Mouse (Mus musculus): ENCODE measurements around the gene Cox18. TPM values are rescaled to one million over a fixed set of nuclear protein-coding genes. Genes with fewer than 3 reads are reported as not detected.

Cox18 gene
- polyA plus RNA-seq, 1 experiment from 2014 or later: 29.2 TPM

GRCm38 (mm10) chr5:90217791-90218190 is 6.0 kb downstream of the Cox18 start:
- Histone ChIP-seq H3K4me1 (peaks cover 2% of the 10 kb centered on the region), H3K27me3 (no peaks in the 10 kb centered on the region), H3K9ac (no peak overlapping the region), H3K9me3 (replicated peaks) (no peaks in the 10 kb centered on the region), H3K27ac (no peak overlapping the region), H3K36me3 (ENCODE audit: poor library complexity, severe bottlenecking) (peaks cover 48% of the 10 kb centered on the region), H3K4me3 (no peak overlapping the region), H3K4me2 (no peak overlapping the region)
- no peak for ATAC-seq
- 94% methylated on average over 3 of the region's 3 CpGs for WGBS

GRCm38 (mm10) chr5:90217226-90217625 is 6.6 kb downstream of the Cox18 start:
- no peaks in the 10 kb centered on the region for H3K27me3 ChIP-seq
- no peak overlapping the region for H3K9ac ChIP-seq
- H3K4me1 ChIP-seq: no peaks in the 10 kb centered on the region
- no peak for ATAC-seq
- WGBS: 94% methylated on average over 12 of the region's 12 CpGs
- H3K4me3 ChIP-seq: no peak overlapping the region
- H3K4me2 ChIP-seq: no peak overlapping the region
- H3K36me3 ChIP-seq (ENCODE audit: poor library complexity, severe bottlenecking): peaks cover 48% of the 10 kb centered on the region
- H3K27ac ChIP-seq: no peak overlapping the region
- H3K9me3 ChIP-seq (replicated peaks): no peaks in the 10 kb centered on the region

DNA sequence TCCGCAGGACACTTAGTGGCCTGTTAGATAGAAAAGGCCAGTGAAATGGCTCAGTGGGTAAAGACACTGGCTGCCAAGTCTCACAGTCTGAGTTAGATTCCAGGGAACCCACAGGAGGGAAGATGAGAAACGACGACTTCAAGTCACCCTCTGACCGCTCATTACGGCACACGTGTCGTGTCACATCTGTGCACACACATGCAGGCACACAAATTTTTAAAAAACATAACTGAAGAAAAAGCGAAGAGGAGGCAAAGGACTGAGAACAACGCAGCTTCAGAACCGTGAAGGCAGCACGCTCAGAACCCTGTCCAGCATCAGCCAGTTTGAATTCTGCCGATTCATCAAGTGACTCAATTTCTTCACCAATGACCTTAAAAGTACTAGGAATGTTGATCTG is 10.4 kb downstream of the Cox18 start:
- Histone ChIP-seq H3K9me3 (replicated peaks) (no peaks in the 10 kb centered on the region), H3K9ac (no peak overlapping the region), H3K27me3 (no peaks in the 10 kb centered on the region), H3K4me2 (no peak overlapping the region), H3K4me1 (no peaks in the 10 kb centered on the region), H3K27ac (no peak overlapping the region), H3K36me3 (ENCODE audit: poor library complexity, severe bottlenecking) (peaks cover 42% of the 10 kb centered on the region), H3K4me3 (no peak overlapping the region)
- WGBS: 97% methylated on average over 12 of the region's 12 CpGs
- no peak for ATAC-seq

GRCm38 (mm10) chr5:90203168-90203567 is 20.6 kb downstream of the Cox18 start:
- 22% methylated on average over 5 of the region's 5 CpGs for WGBS
- ATAC-seq: peak; percentile 53

GRCm38 (mm10) chr5:90202447-90203117 is 21.2 kb downstream of the Cox18 start:
- Histone ChIP-seq H3K9ac (no peak overlapping the region), H3K4me2 (no peak overlapping the region), H3K36me3 (ENCODE audit: poor library complexity, severe bottlenecking) (no peaks in the 10 kb centered on the region), H3K27me3 (no peaks in the 10 kb centered on the region), H3K9me3 (replicated peaks) (no peaks in the 10 kb centered on the region), H3K27ac (no peak overlapping the region), H3K4me1 (no peaks in the 10 kb centered on the region), H3K4me3 (no peak overlapping the region)
- ATAC-seq: peak; percentile 45
- whole genome bisulfite sequencing: 87% methylated on average over 9 of the region's 9 CpGs

More at GRCm38 (mm10) chr5:90203168-90203567, 20.6 kb downstream of the Cox18 start:
- Histone ChIP-seq H3K27me3 (no peaks in the 10 kb centered on the region), H3K4me2 (no peak overlapping the region), H3K27ac (no peak overlapping the region), H3K36me3 (ENCODE audit: poor library complexity, severe bottlenecking) (no peaks in the 10 kb centered on the region), H3K9ac (no peak overlapping the region), H3K4me3 (no peak overlapping the region), H3K9me3 (replicated peaks) (no peaks in the 10 kb centered on the region), H3K4me1 (no peaks in the 10 kb centered on the region)

GRCm38 (mm10) chr5:90199922-90200632 is 23.7 kb downstream of the Cox18 start:
- 64% methylated on average over 16 of the region's 16 CpGs for WGBS
- no peaks in the 10 kb centered on the region for H3K36me3 ChIP-seq (ENCODE audit: poor library complexity, severe bottlenecking)
- no peaks in the 10 kb centered on the region for H3K4me1 ChIP-seq
- no peak overlapping the region for H3K4me3 ChIP-seq
- no peak overlapping the region for H3K4me2 ChIP-seq
- no peak overlapping the region for H3K27ac ChIP-seq
- no peak overlapping the region for H3K9ac ChIP-seq
- no peaks in the 10 kb centered on the region for H3K9me3 ChIP-seq (replicated peaks)
- no peaks in the 10 kb centered on the region for H3K27me3 ChIP-seq
- no peak for ATAC-seq

GRCm38 (mm10) chr5:90194831-90195230 is 29.0 kb downstream of the Cox18 start:
- H3K9me3 ChIP-seq (replicated peaks): no peaks in the 10 kb centered on the region
- no peak overlapping the region for H3K4me3 ChIP-seq
- H3K4me2 ChIP-seq: no peak overlapping the region
- H3K9ac ChIP-seq: no peak overlapping the region
- WGBS: 32% methylated on average over 6 of the region's 6 CpGs
- no peaks in the 10 kb centered on the region for H3K36me3 ChIP-seq (ENCODE audit: poor library complexity, severe bottlenecking)
- H3K4me1 ChIP-seq: no peaks in the 10 kb centered on the region
- H3K27ac ChIP-seq: no peak overlapping the region
- ATAC-seq: peak; percentile 86
- no peaks in the 10 kb centered on the region for H3K27me3 ChIP-seq

- no peaks in the 10 kb centered on the region for H3K4me1 ChIP-seq
- no peaks in the 10 kb centered on the region for H3K27me3 ChIP-seq
- no peak for ATAC-seq
- H3K9me3 ChIP-seq (replicated peaks): no peaks in the 10 kb centered on the region
- no peak overlapping the region for H3K4me2 ChIP-seq
- no peak overlapping the region for H3K27ac ChIP-seq
- H3K9ac ChIP-seq: no peak overlapping the region
- WGBS: 52% methylated on average over 5 of the region's 5 CpGs
- no peak overlapping the region for H3K4me3 ChIP-seq
- H3K36me3 ChIP-seq (ENCODE audit: poor library complexity, severe bottlenecking): no peaks in the 10 kb centered on the region
Observed at GRCm38 (mm10) chr5:90182782-90183181, 41.0 kb downstream of the Cox18 start.

DNA sequence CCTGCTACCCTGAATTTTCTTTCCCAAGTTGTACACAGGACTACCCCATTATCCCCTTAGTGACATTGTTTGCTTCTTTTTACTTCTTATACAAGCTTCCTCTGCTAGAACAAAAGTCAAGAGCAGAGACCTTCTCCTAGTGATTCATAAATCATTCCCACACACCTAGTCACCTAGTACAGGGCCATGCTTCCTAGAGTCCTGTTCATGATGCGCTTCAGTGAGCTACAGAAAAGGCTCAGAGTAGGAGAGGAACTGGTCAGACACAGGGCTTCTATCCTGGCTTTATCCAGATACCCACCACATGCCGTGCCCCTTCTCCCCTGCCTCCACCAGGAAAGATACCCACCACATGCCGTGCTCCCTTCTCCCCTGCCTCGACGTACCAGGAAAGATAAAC is 44.7 kb downstream of the Cox18 start:
- H3K4me1 ChIP-seq: no peaks in the 10 kb centered on the region
- no peaks in the 10 kb centered on the region for H3K27me3 ChIP-seq
- H3K9me3 ChIP-seq (replicated peaks): no peaks in the 10 kb centered on the region
- no peaks in the 10 kb centered on the region for H3K36me3 ChIP-seq (ENCODE audit: poor library complexity, severe bottlenecking)
- no peak for ATAC-seq
- H3K4me3 ChIP-seq: no peak overlapping the region
- H3K9ac ChIP-seq: no peak overlapping the region
- no peak overlapping the region for H3K4me2 ChIP-seq
- no peak overlapping the region for H3K27ac ChIP-seq
- 87% methylated on average over 5 of the region's 5 CpGs for WGBS

DNA sequence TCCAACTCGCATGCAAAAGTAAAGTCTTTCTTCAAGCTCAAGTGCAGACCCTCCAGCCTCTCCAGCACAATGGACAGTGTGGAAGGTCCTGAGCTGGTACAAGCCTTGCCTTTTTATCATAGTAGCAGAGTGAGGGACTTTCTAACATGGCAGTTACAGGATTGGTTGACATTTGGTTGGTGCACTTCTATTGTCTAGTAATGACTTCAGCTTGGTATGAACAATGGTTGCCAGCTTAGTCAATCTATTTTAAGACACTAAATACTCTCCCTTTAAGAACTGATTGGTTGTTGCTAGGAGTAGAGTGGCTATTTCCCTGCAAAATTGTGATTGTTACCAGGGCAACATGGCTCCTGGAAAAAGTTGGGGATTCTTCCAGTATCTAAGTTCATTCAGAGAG is 45.7 kb downstream of the Cox18 start:
- Histone ChIP-seq H3K4me1 (no peaks in the 10 kb centered on the region), H3K4me2 (no peak overlapping the region), H3K9me3 (replicated peaks) (no peaks in the 10 kb centered on the region), H3K9ac (no peak overlapping the region), H3K27me3 (no peaks in the 10 kb centered on the region), H3K27ac (no peak overlapping the region), H3K4me3 (no peak overlapping the region), H3K36me3 (ENCODE audit: poor library complexity, severe bottlenecking) (no peaks in the 10 kb centered on the region)
- ATAC-seq: no peak
- WGBS: 83% methylated on average over 1 of the region's 1 CpGs

Measured in forebrain, embryonic 13.5 days (tissue).